Mouse (Mus musculus) olfactory bulb, adult 2 months (tissue): Measurements from ENCODE around the gene Entpd1. TPM values are rescaled to one million over a fixed set of nuclear protein-coding genes. Genes with fewer than 3 reads are reported as not detected.

Experiments
- H3K27ac ChIP-seq: fragments of 200-500 bp; 2 replicates; pipeline ENCODE4 v1.5.1; 2012; ENCODE audit warnings: low read depth, low read length; ENCODE audit not compliant: insufficient read depth
- H3K4me1 ChIP-seq: fragments of 200-500 bp; 2 replicates; pipeline ENCODE4 v1.6.1; 2012; ENCODE audit warnings: low read length; ENCODE audit not compliant: control insufficient read depth, insufficient read depth
- H3K4me3 ChIP-seq: fragments of 200-500 bp; 2 replicates; pipeline ENCODE4 v1.5.1; 2012; ENCODE audit warnings: mild to moderate bottlenecking, low read depth, low read length, moderate library complexity; ENCODE audit not compliant: insufficient read depth
- CTCF ChIP-seq: fragments of 200-500 bp; IDR thresholded peaks from 2 replicates; pipeline ENCODE4 v1.5.1; 2012; ENCODE audit warnings: low read depth, mild to moderate bottlenecking, low read length, moderate library complexity; ENCODE audit not compliant: insufficient read depth
- POLR2A ChIP-seq: fragments of 200-500 bp; IDR thresholded peaks from 2 replicates; pipeline ENCODE4 v1.6.1; 2012; ENCODE audit warnings: mild to moderate bottlenecking, low read depth, low read length, moderate library complexity; ENCODE audit not compliant: insufficient read depth
- WGBS: fragments of 180-500 bp; shearing (Covaris S2); methylation state at CpG from one replicate; pipeline ENCODE4 v1.1.7; 2018; 5-methylcytosine and 5-hydroxymethylcytosine counted together
- polyA plus RNA-seq: library from polyadenylated mRNA; stranded (reverse); fragments of >200 nt; gene quantifications from 2 replicates; pipeline ENCODE4 v1.2.4, GENCODE M21; 2012; ENCODE audit warnings: low replicate concordance; ENCODE audit not compliant: missing spikeins, insufficient read depth, insufficient read length

Entpd1 gene
- not detected in 2 replicates for polyA plus RNA-seq

DNA sequence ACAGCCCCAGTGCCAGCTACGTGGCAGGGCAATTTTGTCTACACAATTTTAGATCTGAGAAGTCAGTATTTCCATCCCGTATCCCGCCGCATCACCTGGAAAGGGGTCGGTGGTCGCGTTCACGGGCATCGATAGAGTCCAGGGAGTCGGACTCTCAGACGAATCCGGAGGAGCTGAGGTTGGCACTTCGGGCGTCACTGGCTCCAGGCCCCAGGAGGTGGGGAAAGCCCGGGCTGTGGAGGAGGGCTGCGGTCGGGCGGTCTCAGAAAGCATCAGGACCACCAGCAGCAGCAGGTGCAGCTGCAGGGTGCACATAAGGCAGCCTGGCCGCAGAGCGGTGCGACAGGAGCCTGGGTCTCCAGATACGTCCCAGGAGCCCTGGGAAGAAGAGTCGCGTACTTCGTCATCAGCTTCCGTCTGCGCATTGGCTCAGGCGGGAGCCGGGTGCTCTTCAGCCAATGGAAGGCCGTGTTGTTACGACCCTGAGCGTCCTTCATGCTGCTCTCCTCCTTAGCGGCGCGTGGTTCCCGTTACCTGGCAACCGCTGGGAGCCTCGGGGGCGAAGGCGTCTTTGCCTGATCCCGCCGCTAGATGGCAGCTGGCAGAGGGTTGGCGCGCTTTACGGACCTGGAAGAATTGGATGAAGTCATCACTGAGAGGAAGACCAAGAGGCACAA is at the start of gene Entpd1, which contains the start of gene Tctn3:
TSS of gene Entpd1 (plus strand) at position 537 of the 677 bp plus-strand sequence.
TSS of gene Tctn3 (minus strand) at position 404 of the 677 bp plus-strand sequence.
- TF ChIP-seq CTCF (peak; percentile 92), POLR2A (peak; percentile 77; the same call in 1 of the 2 replicates)
- H3K4me3 ChIP-seq: peak within 1 kb of the TSS; percentile 85
- 0 out of 2 replicates have a peak, but pooled peaks cover 2% of the 10 kb centered on the region for H3K4me1 ChIP-seq
- H3K27ac ChIP-seq: peak within 1 kb of the TSS; percentile 32; the same call in 1 of the 2 replicates
- under 1% methylated on average over 45 of the region's 45 CpGs for WGBS

DNA sequence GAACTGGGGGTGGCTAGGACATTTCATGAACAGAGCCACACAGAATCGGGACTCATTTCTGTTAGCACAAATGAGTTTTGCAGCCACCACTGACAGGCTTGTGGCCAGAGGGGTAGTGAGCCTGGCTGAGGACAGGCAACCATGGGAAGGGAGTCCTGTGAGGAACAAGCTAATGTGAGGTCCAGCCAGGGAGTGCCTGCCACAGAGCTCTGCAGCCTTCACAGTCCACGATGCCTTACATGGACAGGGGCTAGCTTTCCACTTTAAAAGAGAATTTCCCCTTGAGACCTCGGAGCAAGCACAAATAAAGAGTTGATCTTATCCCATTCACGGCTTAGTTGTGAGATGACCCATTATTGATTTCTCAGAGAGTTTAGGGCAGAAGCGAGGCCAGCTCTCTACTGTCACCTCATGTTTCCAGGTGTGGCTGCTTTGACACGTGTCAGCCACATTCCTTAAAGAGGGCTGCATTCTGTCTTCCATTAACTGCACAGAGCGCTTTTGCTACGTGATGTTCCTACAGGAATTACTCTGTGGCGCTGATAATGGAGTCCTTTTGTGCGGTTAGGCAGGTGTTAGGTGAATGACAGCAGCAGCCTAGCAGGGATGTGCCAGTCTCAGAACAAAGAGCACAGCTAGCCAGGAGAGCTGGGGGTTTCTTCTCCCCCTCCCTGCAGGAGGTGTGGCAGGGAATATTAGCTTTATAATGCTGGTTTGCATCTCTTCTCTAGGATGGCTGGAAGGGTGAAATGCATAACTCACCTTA is 48.1 kb upstream of the Entpd1 start:
- Histone ChIP-seq H3K4me3 (no peak overlapping the region), H3K4me1 (no peaks in the 10 kb centered on the region), H3K27ac (no peak overlapping the region)
- TF ChIP-seq CTCF (no peak), POLR2A (no peak)
- WGBS: 89% methylated on average over 10 of the region's 10 CpGs

DNA sequence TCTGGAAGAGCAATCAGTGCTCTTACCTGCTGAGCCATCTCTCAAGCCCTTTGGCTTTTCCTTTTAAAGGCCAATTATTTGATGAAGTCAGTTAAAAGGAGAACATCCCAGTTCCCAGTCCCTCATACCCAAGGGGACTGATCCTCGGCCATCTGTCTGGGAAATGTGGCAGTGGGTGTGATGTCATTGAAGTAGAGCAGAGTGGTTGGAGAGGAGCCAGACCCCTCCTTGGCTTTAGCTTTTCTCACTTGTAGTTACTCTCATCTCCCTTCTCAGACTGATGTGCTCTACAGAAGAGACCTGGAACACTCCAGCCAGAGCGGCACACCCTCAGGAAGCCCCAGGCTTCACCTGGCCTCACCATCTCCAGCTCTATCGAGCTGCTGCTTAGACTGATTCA is 44.5 kb upstream of the Entpd1 start:
- 80% methylated on average over 3 of the region's 3 CpGs for WGBS
- no peak for TF ChIP-seq POLR2A
- TF ChIP-seq CTCF: no peak

DNA sequence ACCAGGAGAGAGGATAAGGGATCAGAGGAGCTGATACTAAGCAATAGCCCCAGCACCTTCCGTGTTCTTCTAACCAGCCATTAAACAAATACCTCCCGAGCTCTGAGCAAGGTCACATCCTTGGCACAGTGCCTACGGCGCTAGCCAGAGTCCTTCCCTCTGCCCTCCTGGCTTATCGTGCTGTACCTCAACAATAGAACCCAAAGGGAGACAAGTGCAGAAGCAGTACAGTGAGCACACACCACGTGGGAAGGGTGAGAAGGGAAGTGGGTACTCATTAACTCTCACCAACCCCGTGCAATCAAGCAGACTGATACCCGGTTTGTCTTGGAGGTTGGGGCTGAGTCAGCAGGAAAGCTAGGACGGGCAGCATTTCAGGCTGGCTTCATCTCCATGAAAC is 41.4 kb upstream of the Entpd1 start:
- no peak for TF ChIP-seq POLR2A
- TF ChIP-seq CTCF: no peak
- 64% methylated on average over 9 of the region's 9 CpGs for WGBS
- Histone ChIP-seq H3K4me1 (peaks cover 4% of the 10 kb centered on the region), H3K4me3 (no peak overlapping the region), H3K27ac (no peak overlapping the region)

More for the DNA sequence above, 44.5 kb upstream of the Entpd1 start:
- Histone ChIP-seq H3K4me3 (no peak overlapping the region), H3K4me1 (peaks cover 4% of the 10 kb centered on the region), H3K27ac (no peak overlapping the region)

DNA sequence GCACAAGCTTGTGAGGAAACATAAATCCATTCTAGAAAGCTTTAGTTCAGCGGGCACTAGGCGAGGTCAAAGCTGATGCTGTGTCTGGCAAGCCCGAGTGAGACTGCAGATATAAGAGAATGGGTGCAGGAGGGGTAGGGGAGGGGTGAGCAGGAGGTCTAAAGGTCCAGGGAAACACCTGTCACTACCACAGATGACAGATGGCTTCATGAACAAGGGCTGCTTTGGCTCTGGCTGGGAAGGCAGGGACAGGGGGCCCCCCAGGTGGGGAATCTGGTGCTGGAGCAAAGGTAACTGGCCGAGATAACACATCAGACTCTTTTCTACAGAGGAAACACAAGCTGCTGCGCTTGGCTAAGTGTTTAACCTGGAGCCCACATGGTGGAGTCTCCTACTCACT is 36.7 kb upstream of the Entpd1 start:
- H3K4me1 ChIP-seq: peaks cover 4% of the 10 kb centered on the region
- H3K27ac ChIP-seq: no peak overlapping the region
- TF ChIP-seq POLR2A (no peak), CTCF (no peak)
- H3K4me3 ChIP-seq: no peak overlapping the region
- 96% methylated on average over 5 of the region's 5 CpGs for WGBS

DNA sequence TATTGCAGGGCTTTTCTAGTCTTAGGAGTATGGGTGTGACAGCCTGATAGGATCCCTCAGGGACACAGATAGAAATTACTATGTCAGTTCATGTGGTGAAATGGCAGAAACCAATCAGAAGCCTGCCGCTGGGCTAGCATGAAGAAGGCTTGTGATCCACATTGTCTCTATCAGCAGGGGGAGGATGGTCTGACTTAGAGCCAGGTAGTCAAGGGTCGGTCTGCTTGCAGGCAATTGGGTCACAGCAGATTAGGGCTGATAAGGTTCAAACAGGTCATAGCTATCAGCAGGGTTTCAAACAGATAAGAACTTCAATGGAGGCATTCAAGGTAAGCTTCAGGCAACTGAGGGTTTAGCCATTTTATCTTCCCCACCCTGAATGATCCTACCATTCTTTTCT is 31.3 kb upstream of the Entpd1 start:
- no peak overlapping the region for H3K27ac ChIP-seq
- TF ChIP-seq POLR2A (no peak), CTCF (no peak)
- no peak overlapping the region for H3K4me3 ChIP-seq
- H3K4me1 ChIP-seq: no peaks in the 10 kb centered on the region
- WGBS: 87% methylated on average over 2 of the region's 2 CpGs

DNA sequence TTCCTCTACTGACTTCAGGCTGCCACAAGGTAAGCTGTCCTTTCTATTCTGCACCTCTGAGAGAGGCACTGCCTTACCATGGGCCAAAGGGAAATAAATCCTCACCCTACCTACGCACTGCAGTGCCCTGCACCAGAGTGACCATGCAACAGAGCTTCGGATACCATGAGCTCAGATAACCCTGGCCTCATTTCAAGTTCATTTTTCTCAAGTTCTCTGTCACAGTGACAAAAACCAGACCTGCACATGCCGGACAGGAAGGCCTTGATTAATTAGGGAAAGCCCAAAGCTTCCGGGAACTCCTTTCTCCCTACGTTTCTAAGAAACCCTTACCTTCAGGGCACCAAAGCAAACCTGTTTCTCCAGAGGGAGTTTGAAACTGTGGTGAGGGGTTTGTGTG is 30.5 kb upstream of the Entpd1 start:
- H3K4me1 ChIP-seq: no peaks in the 10 kb centered on the region
- no peak overlapping the region for H3K27ac ChIP-seq
- 83% methylated on average over 5 of the region's 5 CpGs for WGBS
- no peak overlapping the region for H3K4me3 ChIP-seq
- TF ChIP-seq POLR2A (no peak), CTCF (no peak)

DNA sequence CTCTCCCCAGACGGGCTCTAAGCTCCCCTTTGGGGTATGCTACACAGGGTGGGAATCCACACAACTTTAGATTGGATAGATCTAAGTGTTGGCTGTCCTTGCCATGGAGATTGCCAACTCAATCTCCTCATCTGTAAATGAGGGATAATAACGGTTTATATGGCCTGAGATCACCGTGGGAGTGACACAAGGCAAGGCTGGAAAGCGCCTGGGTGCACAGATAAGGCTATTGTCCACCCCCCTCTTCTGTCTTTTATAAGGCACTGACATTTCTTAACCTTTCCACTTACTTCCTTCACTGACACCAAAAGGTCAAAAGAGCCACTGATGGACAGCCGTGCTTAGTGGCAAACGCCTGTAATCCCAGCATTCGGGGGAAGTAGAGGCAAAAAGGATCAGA is 25.3 kb upstream of the Entpd1 start:
- Histone ChIP-seq H3K4me3 (no peak overlapping the region), H3K4me1 (peaks cover 8% of the 10 kb centered on the region), H3K27ac (no peak overlapping the region)
- WGBS: 64% methylated on average over 7 of the region's 7 CpGs
- TF ChIP-seq CTCF (no peak), POLR2A (no peak)
